Mouse (Mus musculus) lung, adult 2 months (tissue): Measurements from ENCODE around the gene Smim24.

Experiments used
- CTCF ChIP-seq: fragments of 200-500 bp; IDR thresholded peaks from 2 replicates; pipeline ENCODE4 v1.5.1; 2011; ENCODE audit warnings: mild to moderate bottlenecking, low read length, control low read depth; ENCODE audit not compliant: insufficient read depth
- POLR2A ChIP-seq: fragments of 200-500 bp; IDR thresholded peaks from 2 replicates; pipeline ENCODE4 v1.6.1; 2011; ENCODE audit warnings: low read depth, mild to moderate bottlenecking, control low read depth, low read length, borderline replicate concordance; ENCODE audit errors: extremely low read depth

- TF ChIP-seq CTCF (no peak), POLR2A (no peak)
These were observed 36.2 kb downstream of the Smim24 start for GRCm38 (mm10) chr10:81429092-81429491.
